Mouse (Mus musculus) CH12F3 (cell line): ENCODE results near the gene Mup4.
"Not testable (repeated sequence)": the region's sequence is repeated elsewhere in the genome, so short reads cannot be mapped to it uniquely, and the experiment has no call there.

ENCODE experiments used
- in situ Hi-C: fragments of 300-500 bp; cut with MboI; formaldehyde crosslinking; loops from 2 replicates; pipeline ENCODE4 v1.14.3; 2020; ENCODE audit warnings: low sequenced_read_pairs

The Mup4 gene

GRCm38 (mm10) chr4:59960610-59961009 is at the start of gene Mup4:
Mup4 (minus strand) TSS chr4:59960710.
- in situ Hi-C loops: no loop called here

- in situ Hi-C loops: not testable (repeated sequence)
Observed at GRCm38 (mm10) chr4:59997894-59998293, 37.4 kb upstream of the Mup4 start.

GRCm38 (mm10) chr4:59963405-59964344 is 3.2 kb upstream of the Mup4 start, which contains the start of gene Mup6:
Mup6 (plus strand) TSS chr4:59964294.
- in situ Hi-C loops: no loop called here

GRCm38 (mm10) chr4:59937543-59937942 is 23.0 kb downstream of the Mup4 start:
- in situ Hi-C loops: no loop called here

- in situ Hi-C loops: no loop called here
Observed at GRCm38 (mm10) chr4:59932505-59933281, 27.8 kb downstream of the Mup4 start.

- in situ Hi-C loops: no loop called here
Observed at GRCm38 (mm10) chr4:59928347-59928746, 32.2 kb downstream of the Mup4 start.

GRCm38 (mm10) chr4:59927666-59928065 is 32.8 kb downstream of the Mup4 start:
- in situ Hi-C loops: no loop called here

- in situ Hi-C loops: no loop called here
Observed at GRCm38 (mm10) chr4:59925082-59925481, 35.4 kb downstream of the Mup4 start.

GRCm38 (mm10) chr4:59917966-59918365 is 42.5 kb downstream of the Mup4 start:
- in situ Hi-C loops: no loop called here

- in situ Hi-C loops: no loop called here
Observed at GRCm38 (mm10) chr4:59914608-59915403, 45.7 kb downstream of the Mup4 start, which contains the start of gene Slc46a2. Slc46a2 (minus strand) TSS chr4:59915056.

GRCm38 (mm10) chr4:59908785-59909184 is 51.7 kb downstream of the Mup4 start:
- in situ Hi-C loops: no loop called here

- in situ Hi-C loops: no loop called here
Observed at GRCm38 (mm10) chr4:59907657-59908230, 52.8 kb downstream of the Mup4 start.

- in situ Hi-C loops: no loop called here
Observed at GRCm38 (mm10) chr4:59907092-59907491, 53.4 kb downstream of the Mup4 start.
